Mouse (Mus musculus) macrophage (primary cell): ENCODE results near the gene Cnih4. TPM values are rescaled to one million over a fixed set of nuclear protein-coding genes. Genes with fewer than 3 reads are reported as not detected.

Experiments
- polyA plus RNA-seq: library from polyadenylated mRNA; stranded (reverse); fragments of 250-400 nt; gene quantifications from 3 replicates; pipeline ENCODE4 v1.2.4, GENCODE M21; 2018; ENCODE audit warnings: inconsistent platforms

Gene Cnih4
- polyA plus RNA-seq, 1 experiment from 2014 or later = 86.8 TPM

Other genes with a start within 250 kb of the Cnih4 start
- gene Pycr2, start 240.4 kb upstream of the Cnih4 start, polyA plus RNA-seq = 6.7 to 27.5 TPM (median 13.8 TPM) in 3 replicates
- gene Lefty1, start 209.7 kb upstream of the Cnih4 start, polyA plus RNA-seq = 0.14 to 1.1 TPM (median 0.87 TPM) in 3 replicates
- gene Tmem63a, start 202.3 kb upstream of the Cnih4 start, polyA plus RNA-seq = 15.0 to 21.6 TPM (median 19.5 TPM) in 3 replicates
- 12.5 to 64.5 TPM (median 39.5 TPM) in 3 replicates for gene Ephx1, start 123.8 kb upstream of the Cnih4 start, polyA plus RNA-seq
- gene 9130409I23Rik, start 93.5 kb upstream of the Cnih4 start, polyA plus RNA-seq = not detected in 3 replicates
- gene Nvl, start 489 bp upstream of the Cnih4 start, polyA plus RNA-seq = 7.3 to 14.3 TPM (median 11.7 TPM) in 3 replicates
- 115 to 137 TPM (median 119 TPM) in 3 replicates for gene Wdr26, start 67.3 kb downstream of the Cnih4 start, polyA plus RNA-seq
- gene Cnih3, start 207.9 kb downstream of the Cnih4 start, polyA plus RNA-seq = not detected in 3 replicates